Mouse (Mus musculus) layer of hippocampus, postnatal 10 days (tissue): ENCODE data around the gene Tekt1. TPM values are rescaled to one million over a fixed set of nuclear protein-coding genes. Genes with fewer than 3 reads are reported as not detected.

Experiments
- DNase-seq, 2 experiments: peaks; one replicate each; pipeline ENCODE4 v3.0.0; 2021; ENCODE audit warnings: low spot score in 2 of 2
- total RNA-seq, 2 experiments: library from RNA; stranded (reverse); gene quantifications; 2 replicates each; pipeline ENCODE4 v1.2.3; 2021

Tekt1 gene
- total RNA-seq, 2 experiments from 2014 or later: 2.5 to 4.7 TPM

GRCm38 (mm10) chr11:72391181-72391580, 28.9 kb upstream of the Tekt1 start:
- DNase-seq: no peak

- no peak for DNase-seq
Measured at GRCm38 (mm10) chr11:72389407-72390142, 27.3 kb upstream of the Tekt1 start.

- DNase-seq: no peak
Measured at GRCm38 (mm10) chr11:72388113-72388529, 25.9 kb upstream of the Tekt1 start.

GRCm38 (mm10) chr11:72379351-72379750, 17.1 kb upstream of the Tekt1 start:
- DNase-seq: no peak

- no peak for DNase-seq
Measured at GRCm38 (mm10) chr11:72378222-72378621, 16.0 kb upstream of the Tekt1 start.

- DNase-seq: no peak
Measured at GRCm38 (mm10) chr11:72376562-72376961, 14.3 kb upstream of the Tekt1 start.

- no peak for DNase-seq
Measured at GRCm38 (mm10) chr11:72369904-72370672, 7.8 kb upstream of the Tekt1 start.

GRCm38 (mm10) chr11:72367934-72368674, 5.9 kb upstream of the Tekt1 start:
- peak in 1 of 2 experiments; percentile 22 for DNase-seq

- no peak for DNase-seq
Measured at GRCm38 (mm10) chr11:72366126-72366525, 3.9 kb upstream of the Tekt1 start.

GRCm38 (mm10) chr11:72364526-72364925, 2.3 kb upstream of the Tekt1 start:
- DNase-seq: no peak

- DNase-seq: no peak
Measured at GRCm38 (mm10) chr11:72363523-72364240, 1.4 kb upstream of the Tekt1 start.

GRCm38 (mm10) chr11:72361385-72362346, 576 bp downstream of the Tekt1 start:
- peak; percentile 73 to 76 for DNase-seq

- peak; percentile 72 to 81 for DNase-seq
Measured at GRCm38 (mm10) chr11:72354971-72355728, 7.1 kb downstream of the Tekt1 start.

GRCm38 (mm10) chr11:72353186-72353585, 9.1 kb downstream of the Tekt1 start:
- DNase-seq: no peak

GRCm38 (mm10) chr11:72352272-72352671, 10.0 kb downstream of the Tekt1 start:
- DNase-seq: no peak

- DNase-seq: no peak
Measured at GRCm38 (mm10) chr11:72349652-72350051, 12.6 kb downstream of the Tekt1 start.

- no peak for DNase-seq
Measured at GRCm38 (mm10) chr11:72349016-72349415, 13.2 kb downstream of the Tekt1 start.

GRCm38 (mm10) chr11:72348563-72348962, 13.7 kb downstream of the Tekt1 start:
- no peak for DNase-seq

GRCm38 (mm10) chr11:72344486-72344885, 17.8 kb downstream of the Tekt1 start:
- DNase-seq: no peak
